Comparison of ENCODE assay signal across 17 mouse cellular contexts in genomic region chr8:94412518-94412917, GRCm38 (mm10). TPM values are rescaled to one million over a fixed set of nuclear protein-coding genes. Genes with fewer than 3 reads are reported as not detected.
A peak's percentile ranks its signal among the peaks of the same experiment; 100 is the strongest.
DNase-seq lines count a peak whose midpoint lies in the region; ATAC-seq and TF ChIP-seq lines count a peak whose summit lies in the region.
"Had no signal": no experiment of that assay in that cellular context is flagged by ENCODE, and none has a peak within 500 bp of the region (broad histone marks: within the 10 kb centered on the region; RNA-seq: fewer than 3 reads in every experiment).

No protein-coding gene starts in this region.

- TF ChIP-seq CTCF in spleen, adult 2 months (IDR thresholded peaks at IDR 0.05; ENCODE audit: extremely low read depth, insufficient read depth, insufficient read length, insufficient replicate concordance): no peak

- 0 out of 2 replicates have a peak overlapping the region, but pooled peaks have one; percentile 7 for H3K27ac ChIP-seq in spleen, adult 2 months (ENCODE audit: insufficient read depth, low read length)
- H3K27ac ChIP-seq in forebrain, embryonic 15.5 days (replicated peaks): no peak overlapping the region
- H3K27ac ChIP-seq: embryonic facial prominence, embryonic 10.5 days; embryonic facial prominence, embryonic 12.5 days; forebrain, embryonic 13.5 days had no signal

- no peaks in the 10 kb centered on the region for H3K27me3 ChIP-seq in spleen, adult 2 months (ENCODE audit: control insufficient read depth, insufficient read depth, low read length)
- H3K27me3 ChIP-seq in forebrain, embryonic 15.5 days: no peaks in the 10 kb centered on the region
- H3K27me3 ChIP-seq: embryonic facial prominence, embryonic 12.5 days; forebrain, embryonic 13.5 days had no signal

- H3K4me1 ChIP-seq in spleen, adult 2 months (ENCODE audit: control insufficient read depth, insufficient read depth, insufficient read length): peaks cover 17% of the 10 kb centered on the region; the same call in 1 of the 2 replicates
- no peaks in the 10 kb centered on the region for H3K4me1 ChIP-seq in forebrain, embryonic 15.5 days
- H3K4me1 ChIP-seq: embryonic facial prominence, embryonic 12.5 days; forebrain, embryonic 13.5 days had no signal

- H3K4me3 ChIP-seq in spleen, adult 2 months (ENCODE audit: extremely low read depth, insufficient read depth, insufficient read length): no peak overlapping the region
- H3K4me3 ChIP-seq in forebrain, embryonic 15.5 days: no peak overlapping the region
- H3K4me3 ChIP-seq: embryonic facial prominence, embryonic 10.5 days; embryonic facial prominence, embryonic 12.5 days; forebrain, embryonic 13.5 days had no signal

- no peaks in the 10 kb centered on the region for H3K36me3 ChIP-seq in spleen, adult 2 months (ENCODE audit: control insufficient read depth, insufficient read depth, low read length)
- no peaks in the 10 kb centered on the region for H3K36me3 ChIP-seq in forebrain, embryonic 15.5 days
- H3K36me3 ChIP-seq: embryonic facial prominence, embryonic 10.5 days; embryonic facial prominence, embryonic 12.5 days had no signal

- no peak for ATAC-seq in forebrain, embryonic 15.5 days (replicated peaks)
- ATAC-seq in cerebellum, adult (ENCODE audit: insufficient number of reproducible peaks, low FRiP score, low TSS enrichment): no peak
- ATAC-seq: forebrain, embryonic 13.5 days; forebrain, embryonic 16.5 days had no signal

- no peak overlapping the region for H3K9ac ChIP-seq in forebrain, embryonic 15.5 days (replicated peaks)
- H3K9ac ChIP-seq: embryonic facial prominence, embryonic 12.5 days; forebrain, embryonic 13.5 days had no signal

- no peak overlapping the region for H3K4me2 ChIP-seq in forebrain, embryonic 15.5 days (replicated peaks)
- H3K4me2 ChIP-seq: embryonic facial prominence, embryonic 12.5 days; forebrain, embryonic 13.5 days had no signal

- no peak for DNase-seq in spleen, adult 2 months (ENCODE audit: low read depth in 1 of 2, low spot score in 2 of 2)
- no peak for DNase-seq in spleen, adult 12 weeks (ENCODE audit: low spot score)
- DNase-seq in induced T-regulatory cell, adult 2 months (ENCODE audit: low read depth): peak; percentile 40
- DNase-seq: adrenal gland, adult 2 months; adrenal gland, postnatal 10 days; adrenal gland, postnatal 25 days; cerebellum, adult 11-12 months; cerebellum, adult 2 months; cerebellum, adult 9-10 months; cerebellum, postnatal 10 days; cerebellum, postnatal 25 days had no signal

- TF ChIP-seq POLR2A in spleen, adult 2 months (IDR thresholded peaks at IDR 0.05; ENCODE audit: low read depth, low read length): no peak

- 62% methylated on average over 6 of the region's 6 CpGs for WGBS in spleen, adult 2 months
- 90% methylated on average over 6 of the region's 6 CpGs for WGBS in forebrain, embryonic 15.5 days

- H3K9me3 ChIP-seq in forebrain, embryonic 15.5 days: no peaks in the 10 kb centered on the region
- H3K9me3 ChIP-seq: embryonic facial prominence, embryonic 10.5 days; embryonic facial prominence, embryonic 12.5 days; forebrain, embryonic 13.5 days had no signal

RNA-seq across cellular contexts. Expression of gene Nlrc5, which starts 21.6 kb away (rescaled TPM):
- 47.3 and 58.1 TPM in 2 replicates for polyA plus RNA-seq in spleen, adult 2 months (2012; rRNA removed)
- polyA plus RNA-seq in forebrain, embryonic 15.5 days (2015; fragmentation: Nextera tagmentation; extraction: Ambion mirVana): 0.22 and 0.50 TPM in 2 replicates
- polyA plus RNA-seq: embryonic facial prominence, embryonic 10.5 days had no signal

RNA-seq across cellular contexts. Expression of gene Herpud1, which starts 26.3 kb away (rescaled TPM):
- 198 and 350 TPM in 2 replicates for polyA plus RNA-seq in spleen, adult 2 months (2012; rRNA removed)
- 62.5 and 66.5 TPM in 2 replicates for polyA plus RNA-seq in forebrain, embryonic 15.5 days (2015; fragmentation: Nextera tagmentation; extraction: Ambion mirVana)

Comparison
In these comparisons a context has a peak if more than half of its experiments do, and no peak if none do; other contexts are left out.
1. RNA of gene Nlrc5, which starts 21.6 kb away (polyA plus RNA-seq): 47.3 to 58.1 TPM in spleen, adult 2 months; 0.22 to 0.50 TPM in forebrain, embryonic 15.5 days; every median in the first group is over 10 times any median in the second.